Mouse (Mus musculus): ENCODE results near the gene Sgk1. TPM values are rescaled to one million over a fixed set of nuclear protein-coding genes. Genes with fewer than 3 reads are reported as not detected.

The Sgk1 gene
- polyA plus RNA-seq, 1 experiment from 2014 or later, result 40.2 TPM

- no peaks in the 10 kb centered on the region for H3K36me3 ChIP-seq (replicated peaks; ENCODE audit: control insufficient read depth, insufficient read depth, low read depth, low read length)
- DNase-seq (ENCODE audit: low spot score), result no peak
- H3K4me1 ChIP-seq (ENCODE audit: control insufficient read depth, insufficient read depth, low read length), result no peaks in the 10 kb centered on the region
- no peak for ATAC-seq (replicated peaks; ENCODE audit: insufficient number of reproducible peaks, low FRiP score, low TSS enrichment, low read depth)
- H3K27ac ChIP-seq (replicated peaks; ENCODE audit: low read depth, low read length), result no peak overlapping the region
- H3K4me2 ChIP-seq (ENCODE audit: low read depth, low read length), result no peak overlapping the region
- 79% methylated on average over 7 of the region's 7 CpGs for WGBS
- H3K4me3 ChIP-seq (ENCODE audit: low read depth, low read length), result no peak overlapping the region
- no peaks in the 10 kb centered on the region for H3K9me3 ChIP-seq (replicated peaks; ENCODE audit: control insufficient read depth, low read length)
- no peaks in the 10 kb centered on the region for H3K27me3 ChIP-seq (ENCODE audit: control insufficient read depth, insufficient read depth, low read length)
- H3K9ac ChIP-seq (replicated peaks; ENCODE audit: low read length), result no peak overlapping the region
Observed at GRCm38 (mm10) chr10:21963005-21963404, 81.0 kb downstream of the Sgk1 start.

DNA sequence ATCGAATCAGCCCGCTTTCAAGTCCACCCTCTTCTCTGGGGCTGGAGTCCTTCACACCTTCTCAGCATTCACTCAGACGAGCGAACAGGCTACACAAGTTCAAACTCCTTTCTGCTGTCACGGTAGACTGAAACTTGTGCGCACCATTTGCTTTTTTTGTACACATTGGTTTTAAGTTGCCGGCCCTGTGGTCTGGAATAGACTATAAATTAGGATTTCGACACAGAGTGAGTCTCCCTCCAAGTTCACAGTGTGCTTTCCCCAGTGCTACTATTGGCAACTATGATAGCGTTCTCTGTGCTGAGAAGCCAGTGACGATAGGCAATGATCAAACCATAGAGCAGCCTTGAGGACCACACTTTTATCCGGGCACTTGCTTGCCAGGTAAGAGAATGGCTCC is 91.7 kb downstream of the Sgk1 start:
- no peak overlapping the region for H3K4me2 ChIP-seq (ENCODE audit: low read depth, low read length)
- no peak overlapping the region for H3K27ac ChIP-seq (replicated peaks; ENCODE audit: low read depth, low read length)
- no peaks in the 10 kb centered on the region for H3K36me3 ChIP-seq (replicated peaks; ENCODE audit: control insufficient read depth, insufficient read depth, low read depth, low read length)
- no peak for DNase-seq (ENCODE audit: low spot score)
- H3K9ac ChIP-seq (replicated peaks; ENCODE audit: low read length), result no peak overlapping the region
- no peaks in the 10 kb centered on the region for H3K4me1 ChIP-seq (ENCODE audit: control insufficient read depth, insufficient read depth, low read length)
- no peak overlapping the region for H3K4me3 ChIP-seq (ENCODE audit: low read depth, low read length)
- no peaks in the 10 kb centered on the region for H3K27me3 ChIP-seq (ENCODE audit: control insufficient read depth, insufficient read depth, low read length)
- no peak for ATAC-seq (replicated peaks; ENCODE audit: insufficient number of reproducible peaks, low FRiP score, low TSS enrichment, low read depth)
- H3K9me3 ChIP-seq (replicated peaks; ENCODE audit: control insufficient read depth, low read length), result no peaks in the 10 kb centered on the region
- WGBS, result 91% methylated on average over 11 of the region's 11 CpGs

DNA sequence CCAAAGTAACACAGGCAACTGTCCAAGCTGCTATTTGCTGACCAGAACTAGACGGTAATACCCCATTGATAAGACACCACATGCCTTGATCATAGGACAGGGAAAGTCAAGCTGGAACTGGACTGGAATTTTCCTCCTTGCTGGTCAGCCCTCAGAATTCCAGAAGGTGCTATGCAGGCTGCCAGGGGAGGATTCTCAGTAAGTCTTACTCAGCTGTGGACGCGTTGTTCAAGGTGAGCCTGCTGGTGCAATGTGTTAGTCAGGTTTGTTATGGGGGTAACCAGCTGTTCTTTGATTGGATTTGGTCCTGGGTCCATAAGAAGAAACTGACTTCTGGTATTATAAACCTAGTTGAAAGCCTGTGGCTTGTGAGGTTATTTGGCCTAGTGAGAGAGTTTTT is 92.8 kb downstream of the Sgk1 start:
- H3K27ac ChIP-seq (replicated peaks; ENCODE audit: low read depth, low read length), result no peak overlapping the region
- H3K36me3 ChIP-seq (replicated peaks; ENCODE audit: control insufficient read depth, insufficient read depth, low read depth, low read length), result no peaks in the 10 kb centered on the region
- no peaks in the 10 kb centered on the region for H3K4me1 ChIP-seq (ENCODE audit: control insufficient read depth, insufficient read depth, low read length)
- DNase-seq (ENCODE audit: low spot score), result no peak
- H3K9ac ChIP-seq (replicated peaks; ENCODE audit: low read length), result no peak overlapping the region
- ATAC-seq (replicated peaks; ENCODE audit: insufficient number of reproducible peaks, low FRiP score, low TSS enrichment, low read depth), result no peak
- H3K9me3 ChIP-seq (replicated peaks; ENCODE audit: control insufficient read depth, low read length), result no peaks in the 10 kb centered on the region
- H3K27me3 ChIP-seq (ENCODE audit: control insufficient read depth, insufficient read depth, low read length), result no peaks in the 10 kb centered on the region
- WGBS, result 80% methylated on average over 3 of the region's 3 CpGs
- no peak overlapping the region for H3K4me3 ChIP-seq (ENCODE audit: low read depth, low read length)
- no peak overlapping the region for H3K4me2 ChIP-seq (ENCODE audit: low read depth, low read length)

DNA sequence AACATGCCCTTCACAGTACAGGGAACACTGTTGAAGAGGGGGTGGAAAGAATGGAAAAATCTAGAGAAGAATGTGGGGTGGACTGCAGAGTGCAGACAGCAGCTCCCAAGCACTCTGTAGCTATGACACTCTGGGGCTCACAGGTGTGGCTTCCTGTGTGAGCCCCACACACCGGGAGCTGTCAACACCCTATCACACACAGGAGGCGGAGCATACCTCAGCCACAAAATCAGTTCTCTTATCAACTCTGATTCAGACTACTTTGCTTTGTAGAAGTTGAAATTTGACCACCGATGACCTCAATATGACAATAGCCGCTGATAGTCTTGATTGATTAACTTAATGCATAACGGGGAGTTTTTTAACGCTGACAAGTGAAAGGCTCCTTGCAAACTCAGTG is 93.4 kb downstream of the Sgk1 start:
- Histone ChIP-seq H3K4me1 (ENCODE audit: control insufficient read depth, insufficient read depth, low read length) (no peaks in the 10 kb centered on the region), H3K27me3 (ENCODE audit: control insufficient read depth, insufficient read depth, low read length) (no peaks in the 10 kb centered on the region), H3K9ac (replicated peaks; ENCODE audit: low read length) (no peak overlapping the region), H3K4me2 (ENCODE audit: low read depth, low read length) (no peak overlapping the region), H3K36me3 (replicated peaks; ENCODE audit: control insufficient read depth, insufficient read depth, low read depth, low read length) (no peaks in the 10 kb centered on the region), H3K9me3 (replicated peaks; ENCODE audit: control insufficient read depth, low read length) (no peaks in the 10 kb centered on the region), H3K27ac (replicated peaks; ENCODE audit: low read depth, low read length) (no peak overlapping the region), H3K4me3 (ENCODE audit: low read depth, low read length) (no peak overlapping the region)
- no peak for DNase-seq (ENCODE audit: low spot score)
- WGBS, result 87% methylated on average over 6 of the region's 6 CpGs
- no peak for ATAC-seq (replicated peaks; ENCODE audit: insufficient number of reproducible peaks, low FRiP score, low TSS enrichment, low read depth)

DNA sequence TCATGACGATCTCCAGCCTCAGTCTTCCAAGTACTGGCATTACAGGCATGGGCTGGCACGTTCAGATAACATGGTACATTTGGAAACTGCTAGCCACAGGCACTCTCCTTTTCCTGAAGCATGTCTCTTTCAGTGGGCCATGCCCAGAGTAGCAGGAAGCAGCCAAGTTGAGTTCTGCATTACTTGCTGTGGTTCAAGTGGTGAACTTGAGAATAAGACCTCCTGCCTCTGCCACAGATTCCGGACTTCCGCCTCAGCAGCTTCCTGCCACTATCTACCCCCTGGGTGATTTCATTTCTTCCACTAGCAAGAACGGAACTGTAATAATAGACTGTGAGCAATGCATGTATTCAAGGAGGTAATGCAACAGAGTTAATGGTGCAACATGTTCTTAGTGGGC is 94.3 kb downstream of the Sgk1 start:
- Histone ChIP-seq H3K36me3 (replicated peaks; ENCODE audit: control insufficient read depth, insufficient read depth, low read depth, low read length) (no peaks in the 10 kb centered on the region), H3K27ac (replicated peaks; ENCODE audit: low read depth, low read length) (no peak overlapping the region), H3K4me1 (ENCODE audit: control insufficient read depth, insufficient read depth, low read length) (no peaks in the 10 kb centered on the region), H3K9ac (replicated peaks; ENCODE audit: low read length) (no peak overlapping the region), H3K9me3 (replicated peaks; ENCODE audit: control insufficient read depth, low read length) (no peaks in the 10 kb centered on the region), H3K4me2 (ENCODE audit: low read depth, low read length) (no peak overlapping the region), H3K27me3 (ENCODE audit: control insufficient read depth, insufficient read depth, low read length) (no peaks in the 10 kb centered on the region), H3K4me3 (ENCODE audit: low read depth, low read length) (no peak overlapping the region)
- no peak for ATAC-seq (replicated peaks; ENCODE audit: insufficient number of reproducible peaks, low FRiP score, low TSS enrichment, low read depth)
- 85% methylated on average over 5 of the region's 5 CpGs for WGBS
- no peak for DNase-seq (ENCODE audit: low spot score)

GRCm38 (mm10) chr10:21978421-21978820 is 96.4 kb downstream of the Sgk1 start:
- H3K9ac ChIP-seq (replicated peaks; ENCODE audit: low read length), result no peak overlapping the region
- no peaks in the 10 kb centered on the region for H3K4me1 ChIP-seq (ENCODE audit: control insufficient read depth, insufficient read depth, low read length)
- ATAC-seq (replicated peaks; ENCODE audit: insufficient number of reproducible peaks, low FRiP score, low TSS enrichment, low read depth) (no peak), DNase-seq (ENCODE audit: low spot score) (no peak)
- no peak overlapping the region for H3K27ac ChIP-seq (replicated peaks; ENCODE audit: low read depth, low read length)
- no peaks in the 10 kb centered on the region for H3K9me3 ChIP-seq (replicated peaks; ENCODE audit: control insufficient read depth, low read length)
- no peak overlapping the region for H3K4me3 ChIP-seq (ENCODE audit: low read depth, low read length)
- 78% methylated on average over 9 of the region's 9 CpGs for WGBS
- no peaks in the 10 kb centered on the region for H3K36me3 ChIP-seq (replicated peaks; ENCODE audit: control insufficient read depth, insufficient read depth, low read depth, low read length)
- H3K27me3 ChIP-seq (ENCODE audit: control insufficient read depth, insufficient read depth, low read length), result no peaks in the 10 kb centered on the region
- H3K4me2 ChIP-seq (ENCODE audit: low read depth, low read length), result no peak overlapping the region

DNA sequence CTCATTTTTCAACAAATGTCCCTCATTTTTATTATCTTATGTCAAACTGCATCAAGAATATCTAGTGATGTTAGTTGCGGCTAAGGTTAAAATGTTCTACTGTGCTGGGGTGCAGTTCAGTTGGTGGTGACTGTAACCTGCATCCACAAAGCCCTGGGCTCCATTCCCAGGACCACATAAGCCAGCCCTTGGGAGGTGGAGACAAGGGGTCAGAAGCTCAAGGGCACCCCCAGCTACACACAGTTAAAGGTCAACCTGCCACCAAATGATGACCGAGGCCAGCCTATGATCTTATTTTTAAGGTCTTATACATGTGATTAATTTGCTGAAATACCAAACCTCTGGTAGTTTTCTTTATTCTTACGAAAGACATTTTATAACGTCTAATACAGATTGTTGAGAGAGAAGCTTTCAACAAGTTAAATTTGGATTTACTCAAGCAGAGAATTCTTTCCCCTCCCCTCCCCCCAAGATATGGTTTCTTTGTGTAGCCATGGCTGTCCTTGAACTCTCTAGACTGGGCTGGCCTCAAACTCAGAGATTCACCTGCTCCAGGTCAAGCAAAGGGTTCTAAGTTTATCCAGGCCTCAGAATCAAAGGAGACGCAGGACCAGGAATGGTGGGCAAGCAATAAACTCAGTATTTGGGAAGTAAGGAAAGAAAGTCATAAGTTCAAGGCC is 97.4 kb downstream of the Sgk1 start:
- 88% methylated on average over 5 of the region's 5 CpGs for WGBS
- Histone ChIP-seq H3K27me3 (ENCODE audit: control insufficient read depth, insufficient read depth, low read length) (no peaks in the 10 kb centered on the region), H3K27ac (replicated peaks; ENCODE audit: low read depth, low read length) (no peak overlapping the region), H3K4me2 (ENCODE audit: low read depth, low read length) (no peak overlapping the region), H3K4me3 (ENCODE audit: low read depth, low read length) (no peak overlapping the region), H3K9me3 (replicated peaks; ENCODE audit: control insufficient read depth, low read length) (no peaks in the 10 kb centered on the region), H3K9ac (replicated peaks; ENCODE audit: low read length) (no peak overlapping the region), H3K4me1 (ENCODE audit: control insufficient read depth, insufficient read depth, low read length) (no peaks in the 10 kb centered on the region), H3K36me3 (replicated peaks; ENCODE audit: control insufficient read depth, insufficient read depth, low read depth, low read length) (no peaks in the 10 kb centered on the region)
- ATAC-seq (replicated peaks; ENCODE audit: insufficient number of reproducible peaks, low FRiP score, low TSS enrichment, low read depth) (no peak), DNase-seq (ENCODE audit: low spot score) (no peak)

GRCm38 (mm10) chr10:21980780-21981435 is 98.9 kb downstream of the Sgk1 start:
- no peak overlapping the region for H3K4me3 ChIP-seq (ENCODE audit: low read depth, low read length)

More at GRCm38 (mm10) chr10:21980780-21981435, 98.9 kb downstream of the Sgk1 start:
- Histone ChIP-seq H3K36me3 (replicated peaks; ENCODE audit: control insufficient read depth, insufficient read depth, low read depth, low read length) (no peaks in the 10 kb centered on the region), H3K9me3 (replicated peaks; ENCODE audit: control insufficient read depth, low read length) (no peaks in the 10 kb centered on the region), H3K27ac (replicated peaks; ENCODE audit: low read depth, low read length) (no peak overlapping the region), H3K27me3 (ENCODE audit: control insufficient read depth, insufficient read depth, low read length) (no peaks in the 10 kb centered on the region), H3K4me1 (ENCODE audit: control insufficient read depth, insufficient read depth, low read length) (no peaks in the 10 kb centered on the region), H3K4me2 (ENCODE audit: low read depth, low read length) (no peak overlapping the region), H3K9ac (replicated peaks; ENCODE audit: low read length) (no peak overlapping the region)
- DNase-seq (ENCODE audit: low spot score) (no peak), ATAC-seq (replicated peaks; ENCODE audit: insufficient number of reproducible peaks, low FRiP score, low TSS enrichment, low read depth) (no peak)
- 81% methylated on average over 6 of the region's 6 CpGs for WGBS

Measured in embryonic facial prominence, embryonic 11.5 days (tissue).